Mouse (Mus musculus) limb, embryonic 11.5 days (tissue): ENCODE measurements around the gene Cdk2ap2. TPM values are rescaled to one million over a fixed set of nuclear protein-coding genes. Genes with fewer than 3 reads are reported as not detected.
"Not testable (repeated sequence)": the region's sequence is repeated elsewhere in the genome, so short reads cannot be mapped to it uniquely, and the experiment has no call there.

Source experiments
- ATAC-seq: fragments of 200-750 bp; cut with Nextera tagmentation; 2 replicates; pipeline ENCODE4 v1.8.0; 2017; ENCODE audit warnings: low read depth; ENCODE audit not compliant: insufficient number of reproducible peaks, low FRiP score, low TSS enrichment
- DNase-seq: peaks from one replicate; pipeline ENCODE4 v3.0.0-alpha.2; 2015; ENCODE audit warnings: low spot score
- H3K27ac ChIP-seq: fragments of 300-500 bp; sonication (generic); replicated peaks from 2 replicates; pipeline ENCODE4 v1.5.1; 2014; ENCODE audit warnings: low read depth, mild to moderate bottlenecking, low read length
- H3K27me3 ChIP-seq: fragments of 300-500 bp; sonication (generic); 2 replicates; pipeline ENCODE4 v1.6.1; 2014; ENCODE audit warnings: mild to moderate bottlenecking, low read length, mixed read lengths; ENCODE audit not compliant: control insufficient read depth, insufficient read depth
- H3K36me3 ChIP-seq: fragments of 300-500 bp; sonication (generic); 2 replicates; pipeline ENCODE4 v1.6.1; 2014; ENCODE audit warnings: mild to moderate bottlenecking, low read length, moderate library complexity, mixed read lengths; ENCODE audit not compliant: control insufficient read depth, insufficient read depth
- H3K4me1 ChIP-seq: fragments of 300-500 bp; sonication (generic); 2 replicates; pipeline ENCODE4 v1.6.1; 2014; ENCODE audit warnings: low read length, mixed read lengths; ENCODE audit not compliant: control insufficient read depth, insufficient read depth
- H3K4me2 ChIP-seq: fragments of 300-500 bp; sonication (generic); 2 replicates; pipeline ENCODE4 v1.6.1; 2014; ENCODE audit warnings: low read depth, mild to moderate bottlenecking, moderate library complexity; ENCODE audit not compliant: severe bottlenecking
- H3K4me3 ChIP-seq: fragments of 300-500 bp; sonication (generic); 2 replicates; pipeline ENCODE4 v1.5.1; 2014; ENCODE audit warnings: low read depth, low read length
- H3K9ac ChIP-seq: fragments of 300-500 bp; sonication (generic); 2 replicates; pipeline ENCODE4 v1.6.1; 2014; ENCODE audit warnings: mild to moderate bottlenecking, low read length
- H3K9me3 ChIP-seq: fragments of 300-500 bp; sonication (generic); 2 replicates; pipeline ENCODE4 v1.6.1; 2016; ENCODE audit warnings: low read length; ENCODE audit not compliant: control insufficient read depth
- WGBS: fragments of 180-500 bp; shearing (Covaris S2); extraction: QIAGEN DNeasy Blood & Tissue Kit; methylation state at CpG from one replicate; pipeline ENCODE4 v1.1.7; 2014; 5-methylcytosine and 5-hydroxymethylcytosine counted together
- polyA plus RNA-seq: library from polyadenylated mRNA; unstranded; fragments of >200 nt; fragmentation: Nextera tagmentation; extraction: Ambion mirVana; gene quantifications from 2 replicates; pipeline ENCODE4 v1.2.1, GENCODE M21; 2014

The Cdk2ap2 gene
- polyA plus RNA-seq, 1 experiment from 2014 or later, result 81.6 TPM

GRCm38 (mm10) chr19:4119716-4120487 lies 22.9 kb downstream of the Cdk2ap2 start:
- Histone ChIP-seq H3K4me1 (0 out of 2 replicates have a peak, but pooled peaks cover 8% of the 10 kb centered on the region), H3K27ac (no peak overlapping the region), H3K9me3 (no peaks in the 10 kb centered on the region), H3K36me3 (peaks cover 5% of the 10 kb centered on the region; the same call in 1 of the 2 replicates), H3K4me3 (no peak overlapping the region), H3K9ac (no peak overlapping the region), H3K4me2 (no peak overlapping the region), H3K27me3 (no peaks in the 10 kb centered on the region)
- 94% methylated on average over 6 of the region's 6 CpGs for WGBS
- DNase-seq (no peak), ATAC-seq (no peak)

- Histone ChIP-seq H3K36me3 (0 out of 2 replicates have a peak, but pooled peaks cover 2% of the 10 kb centered on the region), H3K4me2 (peak overlapping the region; percentile 43), H3K9me3 (no peaks in the 10 kb centered on the region), H3K4me3 (no peak overlapping the region), H3K27ac (no peak overlapping the region), H3K9ac (no peak overlapping the region), H3K27me3 (no peaks in the 10 kb centered on the region), H3K4me1 (0 out of 2 replicates have a peak, but pooled peaks cover 8% of the 10 kb centered on the region)
- WGBS, result 96% methylated on average over 2 of the region's 2 CpGs
- ATAC-seq (no peak), DNase-seq (no peak)
Measured at GRCm38 (mm10) chr19:4120496-4120895, 23.5 kb downstream of the Cdk2ap2 start.

- Histone ChIP-seq H3K9ac (peak overlapping the region; percentile 69), H3K4me3 (peak overlapping the region; percentile 36), H3K27me3 (no peaks in the 10 kb centered on the region), H3K27ac (peak overlapping the region; percentile 49), H3K4me2 (peak overlapping the region; percentile 43), H3K9me3 (no peaks in the 10 kb centered on the region), H3K36me3 (0 out of 2 replicates have a peak, but pooled peaks cover 2% of the 10 kb centered on the region), H3K4me1 (0 out of 2 replicates have a peak, but pooled peaks cover 8% of the 10 kb centered on the region)
- WGBS, result 3% methylated on average over 38 of the region's 38 CpGs
- peak; percentile 81 for ATAC-seq
- DNase-seq, result peak; percentile 98
Measured at GRCm38 (mm10) chr19:4121097-4121805, 24.3 kb downstream of the Cdk2ap2 start.

GRCm38 (mm10) chr19:4121896-4122295 lies 24.9 kb downstream of the Cdk2ap2 start:
- H3K4me1 ChIP-seq, result peaks cover 14% of the 10 kb centered on the region
- 67% methylated on average over 6 of the region's 6 CpGs for WGBS
- H3K9ac ChIP-seq, H3K27me3 ChIP-seq, H3K27ac ChIP-seq, ATAC-seq, H3K36me3 ChIP-seq, H3K9me3 ChIP-seq, DNase-seq, H3K4me2 ChIP-seq, H3K4me3 ChIP-seq: not testable (repeated sequence)

GRCm38 (mm10) chr19:4122411-4123370 lies 25.7 kb downstream of the Cdk2ap2 start:
- Histone ChIP-seq H3K9ac (no peak overlapping the region), H3K4me3 (no peak overlapping the region), H3K4me1 (peaks cover 15% of the 10 kb centered on the region), H3K9me3 (no peaks in the 10 kb centered on the region), H3K27ac (no peak overlapping the region), H3K27me3 (no peaks in the 10 kb centered on the region), H3K36me3 (peaks cover 4% of the 10 kb centered on the region; the same call in 1 of the 2 replicates), H3K4me2 (no peak overlapping the region)
- no peak for DNase-seq
- ATAC-seq, result no peak
- WGBS, result 88% methylated on average over 7 of the region's 7 CpGs

GRCm38 (mm10) chr19:4124432-4124831 lies 27.4 kb downstream of the Cdk2ap2 start:
- H3K9ac ChIP-seq, result 0 out of 2 replicates have a peak overlapping the region, but pooled peaks have one; percentile 34
- H3K4me3 ChIP-seq, result no peak overlapping the region
- no peaks in the 10 kb centered on the region for H3K27me3 ChIP-seq
- DNase-seq (no peak), ATAC-seq (no peak)
- no peak overlapping the region for H3K27ac ChIP-seq
- WGBS, result 79% methylated on average over 4 of the region's 4 CpGs
- no peak overlapping the region for H3K4me2 ChIP-seq
- H3K36me3 ChIP-seq, result peaks cover 5% of the 10 kb centered on the region; the same call in 1 of the 2 replicates
- H3K4me1 ChIP-seq, result peaks cover 15% of the 10 kb centered on the region
- no peaks in the 10 kb centered on the region for H3K9me3 ChIP-seq

- H3K9ac ChIP-seq, DNase-seq, H3K27me3 ChIP-seq, H3K9me3 ChIP-seq, H3K27ac ChIP-seq, H3K36me3 ChIP-seq: not testable (repeated sequence)
- peaks cover 15% of the 10 kb centered on the region for H3K4me1 ChIP-seq
- H3K4me3 ChIP-seq, result peak overlapping the region; percentile 60
- ATAC-seq, result peak; percentile 10; the same call in 1 of the 2 replicates
- H3K4me2 ChIP-seq, result peak overlapping the region; percentile 65
- WGBS, result 22% methylated on average over 4 of the region's 4 CpGs
Measured at GRCm38 (mm10) chr19:4125268-4125667, 28.3 kb downstream of the Cdk2ap2 start.
